Mouse (Mus musculus) B cell, adult 67 days (primary cell): Measurements from ENCODE around the gene Mphosph9. TPM values are rescaled to one million over a fixed set of nuclear protein-coding genes. Genes with fewer than 3 reads are reported as not detected.

Experiments
- total RNA-seq, 2 experiments: library from RNA; stranded (reverse); gene quantifications; 4 replicates each; pipeline ENCODE4 v1.2.4; 2023

The Mphosph9 gene
- total RNA-seq = 10 to 100 TPM; 32.5 to 33.4 TPM

GRCm38 (mm10) chr5:124327510-124328364 is at the start of gene Mphosph9, which contains the start of gene 2810006K23Rik:
Gene Mphosph9 (minus strand): TSS chr5:124327972.
Gene 2810006K23Rik (plus strand): TSS chr5:124328089.

GRCm38 (mm10) chr5:124362982-124363381 is 35.2 kb upstream of the Mphosph9 start, which contains the start of gene Cdk2ap1:
Gene Cdk2ap1 (minus strand): TSS chr5:124363082.

GRCm38 (mm10) chr5:124249614-124250591 is 77.9 kb downstream of the Mphosph9 start, which contains the start of gene Pitpnm2:
Gene Pitpnm2 (minus strand): TSS chr5:124249760.

Other genes starting within 250 kb of the Mphosph9 start
- 1 to 10 TPM; 2.7 to 2.8 TPM for gene Abcb9, start 232.2 kb downstream of the Mphosph9 start, total RNA-seq
- gene Ogfod2, start 215.7 kb downstream of the Mphosph9 start, total RNA-seq = 10 to 100 TPM; 22.2 to 26.2 TPM
- gene Arl6ip4, start 211.9 kb downstream of the Mphosph9 start, total RNA-seq = 10 to 100 TPM; 33.9 to 38.1 TPM
- gene Pitpnm2, start 78.2 kb downstream of the Mphosph9 start, total RNA-seq = 10 to 100 TPM; 55.3 to 56.5 TPM
- 1 to 10 TPM; 7.6 to 9.1 TPM for gene 2810006K23Rik, start 117 bp upstream of the Mphosph9 start, total RNA-seq
- 100 to 1,000 TPM; 117 to 124 TPM for gene Cdk2ap1, start 35.1 kb upstream of the Mphosph9 start, total RNA-seq
- gene Sbno1, start 98.0 kb upstream of the Mphosph9 start, total RNA-seq = 100 to 1,000 TPM; 222 to 225 TPM
- 10 to 100 TPM; 59.4 to 60.1 TPM for gene Kmt5a, start 112.0 kb upstream of the Mphosph9 start, total RNA-seq
- 100 to 1,000 TPM; 130 to 175 TPM for gene Rilpl2, start 150.4 kb upstream of the Mphosph9 start, total RNA-seq
- gene Snrnp35, start 155.2 kb upstream of the Mphosph9 start, total RNA-seq = 10 to 100 TPM; 18.8 to 21.7 TPM
- gene Rilpl1, start 203.4 kb upstream of the Mphosph9 start, total RNA-seq = 1 to 10 TPM; 2.1 to 2.5 TPM
- 100 to 1,000 TPM; 103 to 111 TPM for gene Tmed2, start 212.7 kb upstream of the Mphosph9 start, total RNA-seq
- gene Ddx55, start 224.9 kb upstream of the Mphosph9 start, total RNA-seq = 10 to 100 TPM; 42.3 to 42.4 TPM